Mouse (Mus musculus): ENCODE results near the gene Nek8. TPM values are rescaled to one million over a fixed set of nuclear protein-coding genes. Genes with fewer than 3 reads are reported as not detected.

The Nek8 gene
- total and polyA plus RNA-seq, 2 experiments from 2014 or later = 4.5 to 7.1 TPM

DNA sequence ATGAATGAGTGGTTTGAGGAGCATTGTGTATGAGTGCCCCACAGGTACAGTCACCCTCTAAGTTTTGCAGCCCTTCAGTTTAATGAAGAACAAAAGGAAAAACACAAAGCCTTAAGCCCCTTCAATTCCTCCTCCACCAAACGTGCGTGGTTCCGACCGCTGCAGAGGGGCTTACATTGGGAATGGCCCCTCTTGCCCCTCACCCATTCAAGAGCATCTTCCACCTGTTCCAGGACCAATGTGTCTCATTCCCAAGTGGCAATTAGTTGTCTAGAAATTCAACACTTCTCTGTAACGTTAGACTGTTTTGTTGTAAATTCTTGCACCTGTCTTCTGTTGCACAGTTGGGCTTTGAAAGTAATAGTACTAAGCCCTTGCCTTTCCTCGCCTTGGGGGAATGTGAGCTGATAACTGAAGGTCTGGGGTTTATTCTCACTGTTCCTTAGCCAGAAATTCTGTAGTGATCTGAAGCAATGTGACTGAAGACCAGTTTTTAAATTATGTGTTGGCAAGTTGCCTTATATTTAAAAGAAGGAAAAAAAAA is 20.2 kb downstream of the Nek8 start:
- no peaks in the 10 kb centered on the region for H3K9me3 ChIP-seq (ENCODE audit: low read length)
- no peak overlapping the region for H3K4me2 ChIP-seq (ENCODE audit: low read depth, low read length, poor library complexity, severe bottlenecking)
- 64% methylated on average over 6 of the region's 6 CpGs for WGBS
- no peaks in the 10 kb centered on the region for H3K27me3 ChIP-seq (ENCODE audit: insufficient read depth, low read length)
- H3K9ac ChIP-seq (replicated peaks; ENCODE audit: low read length, poor library complexity, severe bottlenecking) = no peak overlapping the region
- no peak for TF ChIP-seq CTCF (IDR thresholded peaks at IDR 0.05)
- H3K4me3 ChIP-seq (ENCODE audit: low read depth, low read length) = no peak overlapping the region
- DNase-seq (ENCODE audit: low spot score) = no peak
- 0 out of 2 replicates have a peak, but pooled peaks cover 5% of the 10 kb centered on the region for H3K4me1 ChIP-seq (ENCODE audit: insufficient read depth, low read length)
- ATAC-seq (ENCODE audit: low FRiP score) = no peak
- H3K36me3 ChIP-seq (ENCODE audit: insufficient read depth, low read length) = peaks cover 60% of the 10 kb centered on the region
- H3K27ac ChIP-seq (ENCODE audit: low read depth, low read length) = no peak overlapping the region

- no peaks in the 10 kb centered on the region for H3K27me3 ChIP-seq (ENCODE audit: insufficient read depth, low read length)
- no peaks in the 10 kb centered on the region for H3K9me3 ChIP-seq (ENCODE audit: low read length)
- no peak overlapping the region for H3K27ac ChIP-seq (ENCODE audit: low read depth, low read length)
- no peak overlapping the region for H3K9ac ChIP-seq (replicated peaks; ENCODE audit: low read length, poor library complexity, severe bottlenecking)
- DNase-seq (ENCODE audit: low spot score) (no peak), ATAC-seq (ENCODE audit: low FRiP score) (no peak)
- no peak for TF ChIP-seq CTCF (IDR thresholded peaks at IDR 0.05)
- H3K4me1 ChIP-seq (ENCODE audit: insufficient read depth, low read length) = 0 out of 2 replicates have a peak, but pooled peaks cover 5% of the 10 kb centered on the region
- no peak overlapping the region for H3K4me2 ChIP-seq (ENCODE audit: low read depth, low read length, poor library complexity, severe bottlenecking)
- 57% methylated on average over 5 of the region's 5 CpGs for WGBS
- H3K36me3 ChIP-seq (ENCODE audit: insufficient read depth, low read length) = peaks cover 56% of the 10 kb centered on the region
- no peak overlapping the region for H3K4me3 ChIP-seq (ENCODE audit: low read depth, low read length)
Measured at GRCm38 (mm10) chr11:78155674-78156073, 20.8 kb downstream of the Nek8 start.

- Histone ChIP-seq H3K4me2 (ENCODE audit: low read depth, low read length, poor library complexity, severe bottlenecking) (no peak overlapping the region), H3K9ac (replicated peaks; ENCODE audit: low read length, poor library complexity, severe bottlenecking) (no peak overlapping the region), H3K4me1 (ENCODE audit: insufficient read depth, low read length) (0 out of 2 replicates have a peak, but pooled peaks cover 5% of the 10 kb centered on the region), H3K9me3 (ENCODE audit: low read length) (no peaks in the 10 kb centered on the region), H3K36me3 (ENCODE audit: insufficient read depth, low read length) (peaks cover 52% of the 10 kb centered on the region), H3K27ac (ENCODE audit: low read depth, low read length) (peak overlapping the region; percentile 73), H3K4me3 (ENCODE audit: low read depth, low read length) (no peak overlapping the region), H3K27me3 (ENCODE audit: insufficient read depth, low read length) (no peaks in the 10 kb centered on the region)
- DNase-seq (ENCODE audit: low spot score) = peak; percentile 27
- ATAC-seq (ENCODE audit: low FRiP score) = 0 out of 2 replicates have a peak, but pooled peaks have one; percentile 14
- WGBS = 69% methylated on average over 13 of the region's 13 CpGs
- no peak for TF ChIP-seq CTCF (IDR thresholded peaks at IDR 0.05)
Measured at GRCm38 (mm10) chr11:78153778-78154177, 22.7 kb downstream of the Nek8 start.

DNA sequence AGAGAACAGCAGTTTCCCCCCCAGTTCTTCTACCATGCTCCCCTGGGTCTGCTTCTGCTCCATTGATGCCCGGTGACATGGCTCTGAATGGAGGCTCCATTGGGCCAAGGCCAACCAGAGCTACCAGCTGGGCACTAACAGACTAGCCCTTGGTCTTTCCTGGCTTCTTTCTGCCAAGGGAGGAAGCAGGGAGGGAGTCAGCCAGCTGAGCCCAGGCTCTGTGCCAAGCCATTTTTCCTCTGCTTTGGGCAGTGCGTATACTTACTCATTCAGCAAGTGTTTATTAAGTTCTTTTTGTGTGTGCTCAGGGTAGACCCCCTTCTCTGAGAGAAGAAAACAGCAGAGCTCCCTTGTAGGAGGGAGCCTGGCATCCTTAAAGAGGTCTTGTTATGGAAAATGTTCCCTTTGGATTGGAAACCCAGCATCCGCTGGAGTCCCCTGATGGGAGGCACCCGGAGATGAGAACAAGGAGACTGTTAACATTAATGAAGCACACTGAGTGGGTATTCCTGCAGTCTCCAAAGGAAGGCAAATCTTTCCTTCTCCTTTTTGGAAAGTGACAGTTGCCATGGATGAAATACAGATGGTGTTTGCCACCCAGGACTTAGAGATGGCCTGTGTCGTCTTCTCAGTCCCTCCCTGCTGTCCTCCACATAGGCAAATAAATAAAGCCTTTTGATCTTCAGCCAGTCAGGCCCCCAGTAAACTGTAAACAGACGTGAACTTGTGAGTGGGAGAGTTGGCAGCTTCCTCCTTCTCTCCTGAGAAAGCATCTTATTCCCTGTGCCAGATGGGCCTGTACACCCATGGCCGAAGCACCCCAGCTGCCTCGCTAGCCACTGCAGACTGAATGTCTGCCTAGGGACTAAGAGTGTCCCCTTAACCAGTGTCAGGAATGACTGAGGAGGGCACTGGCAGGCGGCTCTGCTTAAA is 23.9 kb downstream of the Nek8 start:
- Histone ChIP-seq H3K4me1 (ENCODE audit: insufficient read depth, low read length) (0 out of 2 replicates have a peak, but pooled peaks cover 5% of the 10 kb centered on the region), H3K27ac (ENCODE audit: low read depth, low read length) (peak overlapping the region; percentile 73), H3K4me3 (ENCODE audit: low read depth, low read length) (no peak overlapping the region), H3K36me3 (ENCODE audit: insufficient read depth, low read length) (peaks cover 45% of the 10 kb centered on the region), H3K9ac (replicated peaks; ENCODE audit: low read length, poor library complexity, severe bottlenecking) (no peak overlapping the region), H3K9me3 (ENCODE audit: low read length) (no peaks in the 10 kb centered on the region), H3K4me2 (ENCODE audit: low read depth, low read length, poor library complexity, severe bottlenecking) (no peak overlapping the region), H3K27me3 (ENCODE audit: insufficient read depth, low read length) (no peaks in the 10 kb centered on the region)
- DNase-seq (ENCODE audit: low spot score) (peak; percentile 97), ATAC-seq (ENCODE audit: low FRiP score) (peak; percentile 81)
- TF ChIP-seq CTCF (IDR thresholded peaks at IDR 0.05) = no peak
- WGBS = 48% methylated on average over 9 of the region's 9 CpGs

DNA sequence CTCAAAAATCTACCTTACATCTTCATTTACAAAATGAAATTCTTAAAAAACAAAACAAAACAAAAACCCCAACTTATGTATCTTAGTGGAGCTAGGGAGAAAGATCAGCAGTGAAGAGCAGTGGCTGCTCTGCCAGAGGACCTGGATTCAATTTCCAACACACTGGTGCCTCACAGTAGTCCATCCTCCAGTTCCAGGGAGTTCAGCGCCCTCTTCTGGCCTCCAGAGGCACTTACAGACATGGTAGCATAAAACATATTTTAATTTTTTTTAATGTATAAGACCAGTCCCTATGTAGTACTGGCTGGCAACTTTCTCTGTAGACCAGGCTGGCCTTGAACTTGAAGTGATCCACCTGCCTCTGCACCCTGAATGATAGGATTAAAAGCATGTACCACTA is 25.3 kb downstream of the Nek8 start:
- TF ChIP-seq CTCF (IDR thresholded peaks at IDR 0.05) = peak; percentile 70
- Histone ChIP-seq H3K9me3 (ENCODE audit: low read length) (no peaks in the 10 kb centered on the region), H3K27me3 (ENCODE audit: insufficient read depth, low read length) (no peaks in the 10 kb centered on the region), H3K4me3 (ENCODE audit: low read depth, low read length) (no peak overlapping the region), H3K4me2 (ENCODE audit: low read depth, low read length, poor library complexity, severe bottlenecking) (no peak overlapping the region), H3K27ac (ENCODE audit: low read depth, low read length) (no peak overlapping the region), H3K36me3 (ENCODE audit: insufficient read depth, low read length) (peaks cover 44% of the 10 kb centered on the region), H3K9ac (replicated peaks; ENCODE audit: low read length, poor library complexity, severe bottlenecking) (no peak overlapping the region), H3K4me1 (ENCODE audit: insufficient read depth, low read length) (0 out of 2 replicates have a peak, but pooled peaks cover 5% of the 10 kb centered on the region)
- 23% methylated on average over 1 of the region's 1 CpGs for WGBS
- no peak for ATAC-seq (ENCODE audit: low FRiP score)
- DNase-seq (ENCODE audit: low spot score) = peak; percentile 42

Measured in midbrain, postnatal 0 days (tissue).